Comparison of ENCODE assay signal across 20 mouse cellular contexts in the genomic region with DNA sequence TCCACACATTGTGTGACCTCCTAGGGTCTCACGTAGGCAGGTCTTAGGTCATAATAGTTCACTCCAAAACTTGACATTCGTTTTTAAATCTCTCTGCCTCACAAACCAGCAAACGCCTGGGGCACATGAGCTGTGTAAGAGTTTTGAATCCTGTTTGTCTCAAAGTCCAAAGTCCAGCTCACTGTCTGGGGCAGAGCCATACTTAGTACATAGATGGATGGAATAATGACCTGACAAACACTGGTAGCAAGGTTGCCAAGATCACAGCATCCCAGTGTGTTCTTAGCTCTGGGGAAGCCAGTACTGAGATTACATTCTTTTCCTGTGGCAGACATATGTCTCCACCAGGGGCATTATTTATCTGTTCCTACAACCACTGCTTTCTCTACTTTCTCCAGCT.
A peak's percentile ranks its signal among the peaks of the same experiment; 100 is the strongest.
DNase-seq lines count a peak whose midpoint lies in the region; ATAC-seq and TF ChIP-seq lines count a peak whose summit lies in the region.
"Had no signal": no experiment of that assay in that cellular context is flagged by ENCODE, and none has a peak within 500 bp of the region (broad histone marks: within the 10 kb centered on the region; RNA-seq: fewer than 3 reads in every experiment).

No protein-coding gene starts in this region.

- H3K4me3 ChIP-seq in kidney, adult 2 months (ENCODE audit: insufficient read depth, low read depth, low read length), result no peak overlapping the region
- H3K4me3 ChIP-seq in kidney, embryonic 14.5 days (ENCODE audit: low read length), result no peak overlapping the region
- no peak overlapping the region for H3K4me3 ChIP-seq in midbrain, postnatal 0 days (ENCODE audit: low read depth, low read length)
- no peak overlapping the region for H3K4me3 ChIP-seq in midbrain, embryonic 13.5 days (replicated peaks)
- H3K4me3 ChIP-seq: forebrain, embryonic 10.5 days; forebrain, embryonic 13.5 days; hindbrain, embryonic 10.5 days; hindbrain, embryonic 13.5 days had no signal

- no peaks in the 10 kb centered on the region for H3K4me1 ChIP-seq in kidney, adult 2 months (ENCODE audit: control insufficient read depth, insufficient read depth, low read length)
- H3K4me1 ChIP-seq in kidney, embryonic 14.5 days (ENCODE audit: control insufficient read depth, insufficient read depth, low read length), result no peaks in the 10 kb centered on the region
- no peaks in the 10 kb centered on the region for H3K4me1 ChIP-seq in midbrain, postnatal 0 days (ENCODE audit: insufficient read depth, low read length)
- H3K4me1 ChIP-seq in midbrain, embryonic 13.5 days (replicated peaks), result no peaks in the 10 kb centered on the region
- H3K4me1 ChIP-seq: forebrain, embryonic 10.5 days; forebrain, embryonic 13.5 days; hindbrain, embryonic 10.5 days had no signal

- H3K9ac ChIP-seq in kidney, embryonic 14.5 days (ENCODE audit: low read depth, low read length), result no peak overlapping the region
- H3K9ac ChIP-seq in midbrain, postnatal 0 days (replicated peaks; ENCODE audit: low read length, poor library complexity, severe bottlenecking), result no peak overlapping the region
- no peak overlapping the region for H3K9ac ChIP-seq in midbrain, embryonic 13.5 days (replicated peaks)
- H3K9ac ChIP-seq: forebrain, embryonic 13.5 days; hindbrain, embryonic 13.5 days had no signal

- no peaks in the 10 kb centered on the region; the same call in 1 of the 2 replicates for H3K27me3 ChIP-seq in kidney, adult 2 months (replicated peaks; ENCODE audit: control insufficient read depth, insufficient read depth, low read length)
- no peaks in the 10 kb centered on the region for H3K27me3 ChIP-seq in kidney, embryonic 14.5 days (ENCODE audit: control insufficient read depth, insufficient read depth, low read length)
- H3K27me3 ChIP-seq in midbrain, postnatal 0 days (ENCODE audit: insufficient read depth, low read length), result no peaks in the 10 kb centered on the region
- H3K27me3 ChIP-seq in midbrain, embryonic 13.5 days, result no peaks in the 10 kb centered on the region
- H3K27me3 ChIP-seq: forebrain, embryonic 13.5 days; hindbrain, embryonic 13.5 days had no signal

- no peak for ATAC-seq in kidney, embryonic 14.5 days (ENCODE audit: low FRiP score, low TSS enrichment)
- no peak for ATAC-seq in midbrain, postnatal 0 days (ENCODE audit: low FRiP score)
- no peak for ATAC-seq in midbrain, embryonic 13.5 days
- ATAC-seq: CD4-positive, CD25-positive, alpha-beta regulatory T cell, adult 4 months; forebrain, embryonic 13.5 days; forebrain, embryonic 16.5 days; hindbrain, embryonic 16.5 days had no signal

- no peaks in the 10 kb centered on the region for H3K36me3 ChIP-seq in kidney, adult 2 months (ENCODE audit: control insufficient read depth, insufficient read depth, low read length)
- no peaks in the 10 kb centered on the region for H3K36me3 ChIP-seq in kidney, embryonic 14.5 days (ENCODE audit: control insufficient read depth, insufficient read depth, low read length)
- H3K36me3 ChIP-seq in midbrain, postnatal 0 days (ENCODE audit: insufficient read depth, low read length), result no peaks in the 10 kb centered on the region
- H3K36me3 ChIP-seq in midbrain, embryonic 13.5 days, result no peaks in the 10 kb centered on the region
- H3K36me3 ChIP-seq: forebrain, embryonic 10.5 days; hindbrain, embryonic 10.5 days; hindbrain, embryonic 13.5 days had no signal

- H3K4me2 ChIP-seq in kidney, embryonic 14.5 days (replicated peaks; ENCODE audit: low read depth, low read length), result no peak overlapping the region
- no peak overlapping the region for H3K4me2 ChIP-seq in midbrain, postnatal 0 days (ENCODE audit: low read depth, low read length, poor library complexity, severe bottlenecking)
- H3K4me2 ChIP-seq in midbrain, embryonic 13.5 days (replicated peaks), result no peak overlapping the region
- H3K4me2 ChIP-seq: forebrain, embryonic 13.5 days; heart, embryonic 11.5 days; hindbrain, embryonic 13.5 days had no signal

- no peak for TF ChIP-seq CTCF in kidney, adult 2 months (conservative IDR thresholded peaks at IDR 0.05; ENCODE audit: insufficient read depth, insufficient read length, low read depth, low read length)
- peak; percentile 18; the same call in 1 of the 2 replicates for TF ChIP-seq CTCF in midbrain, postnatal 0 days (IDR thresholded peaks at IDR 0.05)

- WGBS in kidney, adult 2 months, result 57% methylated on average over 3 of the region's 3 CpGs
- 75% methylated on average over 3 of the region's 3 CpGs for WGBS in kidney, embryonic 14.5 days
- WGBS in midbrain, postnatal 0 days, result 89% methylated on average over 3 of the region's 3 CpGs
- WGBS in midbrain, embryonic 13.5 days, result 91% methylated on average over 3 of the region's 3 CpGs

- DNase-seq in kidney, adult 2 months, result peak; percentile 50
- DNase-seq in kidney, postnatal 10 days, result no peak
- peak; percentile 6 to 20 for DNase-seq in kidney, postnatal 36 days
- no peak for DNase-seq in midbrain, postnatal 0 days (ENCODE audit: low spot score)
- DNase-seq: adrenal gland, postnatal 14 days; cerebellum, adult 11 months; cerebellum, adult 8-10 months; gastrocnemius, postnatal 10 days; gastrocnemius, postnatal 36 days; heart, postnatal 36 days had no signal

- no peak for TF ChIP-seq POLR2A in kidney, adult 2 months (IDR thresholded peaks at IDR 0.05; ENCODE audit: low read depth, low read length)

- H3K9me3 ChIP-seq in kidney, embryonic 14.5 days (ENCODE audit: control insufficient read depth, low read length), result no peaks in the 10 kb centered on the region
- no peaks in the 10 kb centered on the region for H3K9me3 ChIP-seq in midbrain, postnatal 0 days (ENCODE audit: low read length)
- H3K9me3 ChIP-seq in midbrain, embryonic 13.5 days, result no peaks in the 10 kb centered on the region
- H3K9me3 ChIP-seq: forebrain, embryonic 10.5 days; forebrain, embryonic 13.5 days; hindbrain, embryonic 10.5 days; hindbrain, embryonic 13.5 days had no signal

- H3K27ac ChIP-seq in kidney, adult 2 months (ENCODE audit: insufficient read depth, low read depth, low read length), result no peak overlapping the region
- H3K27ac ChIP-seq in kidney, embryonic 14.5 days (ENCODE audit: low read depth, low read length), result no peak overlapping the region
- H3K27ac ChIP-seq in midbrain, postnatal 0 days (ENCODE audit: low read depth, low read length), result no peak overlapping the region
- no peak overlapping the region for H3K27ac ChIP-seq in midbrain, embryonic 13.5 days
- H3K27ac ChIP-seq: forebrain, embryonic 10.5 days; forebrain, embryonic 13.5 days; hindbrain, embryonic 10.5 days; hindbrain, embryonic 13.5 days had no signal

Comparison
In these comparisons a context has a peak if more than half of its experiments do, and no peak if none do; other contexts are left out.
1. DNase-seq: peak in kidney, adult 2 months (single experiment) and kidney, postnatal 36 days (2 of 2); none in kidney, postnatal 10 days (single experiment) and midbrain, postnatal 0 days (single experiment).